Mouse (Mus musculus): ENCODE results near the gene 6820408C15Rik. TPM values are rescaled to one million over a fixed set of nuclear protein-coding genes. Genes with fewer than 3 reads are reported as not detected.

Gene 6820408C15Rik
- polyA plus RNA-seq, 2 experiments = 0.19 to 0.23 TPM

DNA sequence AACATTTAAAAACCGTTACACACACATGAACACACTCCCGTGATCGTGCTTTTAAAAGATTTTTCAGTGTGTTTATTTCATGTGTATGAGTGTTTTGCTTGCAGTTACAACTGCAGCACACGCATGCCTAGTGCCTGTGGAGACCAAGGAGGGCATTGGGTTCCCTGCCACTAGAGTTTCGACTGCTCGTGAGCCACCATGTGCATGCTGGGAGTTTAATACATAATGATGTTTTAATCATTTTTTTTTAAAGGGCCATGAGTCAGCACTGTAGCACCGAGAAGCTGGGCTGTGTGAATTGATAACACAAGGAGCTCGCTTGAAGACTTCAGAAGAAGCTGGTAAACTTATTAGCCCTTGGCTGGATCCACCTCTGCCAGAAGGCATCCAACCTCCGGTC, 41.8 kb upstream of the 6820408C15Rik start:
- WGBS (ENCODE audit: insufficient replicate concordance) = 52% methylated on average over 9 of the region's 9 CpGs
- Histone ChIP-seq H3K27ac (no peak overlapping the region), H3K4me2 (ENCODE audit: low read depth) (no peak overlapping the region), H3K9me3 (ENCODE audit: control insufficient read depth, low read length) (no peaks in the 10 kb centered on the region), H3K4me3 (ENCODE audit: insufficient read depth in 1 of 2, low read depth in 2 of 2, low read length in 2 of 2) (no peak overlapping the region), H3K27me3 (ENCODE audit: control insufficient read depth, insufficient read depth, low read length) (peaks cover 28% of the 10 kb centered on the region), H3K9ac (replicated peaks) (no peak overlapping the region), H3K36me3 (replicated peaks; ENCODE audit: control insufficient read depth, insufficient read depth, low read depth) (no peaks in the 10 kb centered on the region), H3K4me1 (replicated peaks; ENCODE audit: control insufficient read depth in 2 of 2, insufficient read depth in 2 of 2, low read length in 1 of 2) (peaks cover 0 to 5% of the 10 kb centered on the region in 2 experiments; a peak in 3 of 4 replicates)
- DNase-seq (ENCODE audit: low read depth in 3 of 3, low spot score in 3 of 3) (no peak), ATAC-seq (ENCODE audit: insufficient read depth) (no peak)
- TF ChIP-seq EP300 (IDR thresholded peaks at IDR 0.05; ENCODE audit: low read depth) (no peak), CTCF (IDR thresholded peaks at IDR 0.05; ENCODE audit: low read depth) (no peak)

DNA sequence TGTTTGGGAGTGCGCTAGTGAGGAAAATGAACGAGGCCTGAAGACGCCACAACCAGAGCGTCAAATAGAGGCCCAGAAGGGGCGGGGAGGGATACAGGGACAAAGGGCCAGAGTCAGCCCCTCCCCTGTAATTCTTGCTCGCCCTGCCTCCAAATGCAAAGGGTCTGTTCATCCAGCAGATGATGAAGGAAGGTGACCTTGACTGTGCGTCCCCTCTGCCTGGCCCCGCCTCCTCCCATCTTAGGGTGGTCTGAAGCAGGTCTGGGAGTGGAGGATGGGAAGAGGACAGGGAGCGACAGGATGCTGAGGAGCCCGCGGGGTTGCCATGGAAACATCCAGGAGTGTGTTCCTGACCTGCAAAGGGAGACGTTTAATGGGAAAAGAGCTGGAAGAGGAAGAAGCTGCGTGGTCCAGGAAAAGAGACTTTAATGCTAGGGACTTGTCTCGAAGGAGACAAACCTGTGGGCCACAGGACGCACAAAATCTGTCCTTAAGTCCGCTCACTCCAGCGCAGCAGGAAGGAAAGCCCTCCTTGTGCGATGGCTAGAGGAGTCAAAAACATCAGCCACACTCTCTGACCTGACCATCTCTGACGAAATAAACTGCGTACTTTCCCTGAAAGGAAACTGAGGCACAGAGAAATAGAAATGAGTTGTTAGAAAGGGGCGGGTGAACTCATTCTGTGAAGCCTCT, 39.6 kb upstream of the 6820408C15Rik start:
- H3K27ac ChIP-seq = no peak overlapping the region
- peaks cover 0 to 5% of the 10 kb centered on the region in 2 experiments; a peak in 3 of 4 replicates for H3K4me1 ChIP-seq (replicated peaks; ENCODE audit: control insufficient read depth in 2 of 2, insufficient read depth in 2 of 2, low read length in 1 of 2)
- TF ChIP-seq EP300 (IDR thresholded peaks at IDR 0.05; ENCODE audit: low read depth) (no peak), CTCF (IDR thresholded peaks at IDR 0.05; ENCODE audit: low read depth) (no peak)
- H3K9ac ChIP-seq (replicated peaks) = no peak overlapping the region
- ATAC-seq (ENCODE audit: insufficient read depth) (no peak), DNase-seq (ENCODE audit: low read depth in 3 of 3, low spot score in 3 of 3) (no peak)
- H3K4me3 ChIP-seq (ENCODE audit: insufficient read depth in 1 of 2, low read depth in 2 of 2, low read length in 2 of 2) = no peak overlapping the region
- H3K9me3 ChIP-seq (ENCODE audit: control insufficient read depth, low read length) = no peaks in the 10 kb centered on the region
- 9% methylated on average over 21 of the region's 21 CpGs for WGBS (ENCODE audit: insufficient replicate concordance)
- peaks cover 28% of the 10 kb centered on the region for H3K27me3 ChIP-seq (ENCODE audit: control insufficient read depth, insufficient read depth, low read length)
- H3K36me3 ChIP-seq (replicated peaks; ENCODE audit: control insufficient read depth, insufficient read depth, low read depth) = no peaks in the 10 kb centered on the region
- no peak overlapping the region for H3K4me2 ChIP-seq (ENCODE audit: low read depth)

DNA sequence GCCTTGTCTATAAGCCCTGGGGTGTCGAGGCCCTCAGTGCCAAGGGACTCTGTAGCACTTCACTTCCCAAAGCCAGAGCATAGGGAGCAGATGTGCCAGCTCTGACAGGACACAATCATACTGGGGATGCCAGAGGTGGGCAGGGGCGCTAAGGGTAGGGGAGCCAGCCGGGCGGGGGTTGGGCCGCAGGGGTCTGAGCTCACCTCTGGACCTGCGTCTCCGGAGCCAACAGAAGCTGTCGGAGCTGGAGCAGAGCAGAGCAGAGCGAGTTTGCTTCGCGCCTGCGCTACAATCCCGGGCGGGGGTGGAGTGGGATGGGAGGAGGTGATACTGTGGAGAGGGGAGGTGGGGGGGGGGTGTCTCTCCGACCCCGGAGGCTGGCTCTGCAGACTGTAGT, 39.0 kb upstream of the 6820408C15Rik start, which contains the start of gene Nrsn2:
TSS of gene Nrsn2 (minus strand) at position 294 of the 397 bp plus-strand sequence.
- no peak within 1 kb of the TSS for H3K27ac ChIP-seq
- no peak for DNase-seq (ENCODE audit: low read depth in 3 of 3, low spot score in 3 of 3)
- peaks cover 28% of the 10 kb centered on the region for H3K27me3 ChIP-seq (ENCODE audit: control insufficient read depth, insufficient read depth, low read length)
- H3K4me2 ChIP-seq (ENCODE audit: low read depth) = no peak within 1 kb of the TSS
- H3K4me3 ChIP-seq (ENCODE audit: insufficient read depth in 1 of 2, low read depth in 2 of 2, low read length in 2 of 2) = no peak within 1 kb of the TSS
- H3K9me3 ChIP-seq (ENCODE audit: control insufficient read depth, low read length) = no peaks in the 10 kb centered on the region
- no peak for TF ChIP-seq CTCF (IDR thresholded peaks at IDR 0.05; ENCODE audit: low read depth)
- no peak for TF ChIP-seq EP300 (IDR thresholded peaks at IDR 0.05; ENCODE audit: low read depth)
- peaks cover 0 to 5% of the 10 kb centered on the region in 2 experiments; a peak in 3 of 4 replicates for H3K4me1 ChIP-seq (replicated peaks; ENCODE audit: control insufficient read depth in 2 of 2, insufficient read depth in 2 of 2, low read length in 1 of 2)
- WGBS (ENCODE audit: insufficient replicate concordance) = 9% methylated on average over 16 of the region's 16 CpGs
- H3K36me3 ChIP-seq (replicated peaks; ENCODE audit: control insufficient read depth, insufficient read depth, low read depth) = no peaks in the 10 kb centered on the region
- H3K9ac ChIP-seq (replicated peaks) = no peak within 1 kb of the TSS
- no peak for ATAC-seq (ENCODE audit: insufficient read depth)

DNA sequence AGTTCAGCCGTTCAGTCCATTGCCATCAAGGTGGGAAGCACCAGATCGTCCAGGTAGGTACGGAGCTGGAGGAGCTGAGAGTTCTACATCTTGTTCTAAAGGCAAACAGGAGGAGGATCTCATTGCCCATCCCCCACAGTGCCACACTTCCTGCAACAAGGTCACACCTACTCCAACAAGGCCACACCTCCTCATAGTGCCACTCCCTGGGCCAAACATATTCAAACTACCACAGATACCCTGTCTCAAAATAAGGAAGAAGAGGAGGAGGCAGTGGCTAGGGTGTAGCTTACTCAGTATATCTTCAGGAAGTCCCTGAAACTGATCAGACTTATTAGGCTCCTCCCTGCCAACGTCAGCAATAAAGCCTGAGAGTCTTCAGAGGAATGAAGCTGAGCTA, 31.2 kb upstream of the 6820408C15Rik start:
- Histone ChIP-seq H3K4me3 (ENCODE audit: insufficient read depth in 1 of 2, low read depth in 2 of 2, low read length in 2 of 2) (no peak overlapping the region), H3K27me3 (ENCODE audit: control insufficient read depth, insufficient read depth, low read length) (no peaks in the 10 kb centered on the region), H3K36me3 (replicated peaks; ENCODE audit: control insufficient read depth, insufficient read depth, low read depth) (no peaks in the 10 kb centered on the region), H3K4me2 (ENCODE audit: low read depth) (no peak overlapping the region), H3K4me1 (replicated peaks; ENCODE audit: control insufficient read depth in 2 of 2, insufficient read depth in 2 of 2, low read length in 1 of 2) (no peaks in the 10 kb centered on the region), H3K9me3 (ENCODE audit: control insufficient read depth, low read length) (no peaks in the 10 kb centered on the region), H3K9ac (replicated peaks) (no peak overlapping the region), H3K27ac (no peak overlapping the region)
- TF ChIP-seq EP300 (IDR thresholded peaks at IDR 0.05; ENCODE audit: low read depth) = no peak
- no peak for TF ChIP-seq CTCF (IDR thresholded peaks at IDR 0.05; ENCODE audit: low read depth)
- no peak for DNase-seq (ENCODE audit: low read depth in 3 of 3, low spot score in 3 of 3)
- ATAC-seq (ENCODE audit: insufficient read depth) = no peak
- WGBS (ENCODE audit: insufficient replicate concordance) = 49% methylated on average over 4 of the region's 4 CpGs

DNA sequence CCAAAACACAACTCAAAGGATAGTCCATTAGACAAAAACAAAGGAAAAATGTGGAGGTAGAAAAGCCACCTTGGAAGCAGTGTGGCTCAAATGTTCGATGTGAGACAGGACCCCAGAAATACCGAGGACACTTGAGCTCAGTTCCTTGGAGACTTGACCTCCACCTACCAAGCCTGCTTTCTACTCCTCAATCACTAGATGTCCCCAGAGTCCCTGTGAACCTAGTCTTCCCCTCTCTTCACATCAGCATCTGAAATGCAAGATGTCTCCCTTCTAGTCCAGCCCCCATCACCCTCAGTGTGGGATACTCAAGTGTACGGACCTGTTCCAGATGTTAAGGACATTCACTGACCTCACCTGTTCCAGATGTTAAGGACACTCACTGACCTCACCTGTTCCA, 22.6 kb upstream of the 6820408C15Rik start:
- Histone ChIP-seq H3K27ac (no peak overlapping the region), H3K9ac (replicated peaks) (no peak overlapping the region), H3K36me3 (replicated peaks; ENCODE audit: control insufficient read depth, insufficient read depth, low read depth) (no peaks in the 10 kb centered on the region), H3K9me3 (ENCODE audit: control insufficient read depth, low read length) (no peaks in the 10 kb centered on the region), H3K27me3 (ENCODE audit: control insufficient read depth, insufficient read depth, low read length) (no peaks in the 10 kb centered on the region), H3K4me1 (replicated peaks; ENCODE audit: control insufficient read depth in 2 of 2, insufficient read depth in 2 of 2, low read length in 1 of 2) (peaks cover 11 to 22% of the 10 kb centered on the region in 2 experiments), H3K4me3 (ENCODE audit: insufficient read depth in 1 of 2, low read depth in 2 of 2, low read length in 2 of 2) (no peak overlapping the region), H3K4me2 (ENCODE audit: low read depth) (no peak overlapping the region)
- WGBS (ENCODE audit: insufficient replicate concordance) = 9% methylated on average over 3 of the region's 3 CpGs
- ATAC-seq (ENCODE audit: insufficient read depth) (no peak), DNase-seq (ENCODE audit: low read depth in 3 of 3, low spot score in 3 of 3) (no peak)
- TF ChIP-seq CTCF (IDR thresholded peaks at IDR 0.05; ENCODE audit: low read depth) = peak; percentile 85
- no peak for TF ChIP-seq EP300 (IDR thresholded peaks at IDR 0.05; ENCODE audit: low read depth)

Data from liver, embryonic 14.5 days (tissue).